Mouse (Mus musculus): ENCODE data around the gene 3830406C13Rik. TPM values are rescaled to one million over a fixed set of nuclear protein-coding genes. Genes with fewer than 3 reads are reported as not detected.
"Not testable (repeated sequence)": the region's sequence is repeated elsewhere in the genome, so short reads cannot be mapped to it uniquely, and the experiment has no call there.

3830406C13Rik gene
- 20.7 and 30.6 TPM in 2 replicates for polyA plus RNA-seq (2012; rRNA removed)

GRCm38 (mm10) chr14:12284141-12284912, at the start of gene 3830406C13Rik:
Gene 3830406C13Rik (plus strand): TSS chr14:12284173.
- H3K27ac ChIP-seq (ENCODE audit: control insufficient read depth, insufficient read depth, low read depth, low read length), result peak within 1 kb of the TSS; percentile 93
- H3K27me3 ChIP-seq (ENCODE audit: control insufficient read depth, insufficient read depth, low read length), result no peaks in the 10 kb centered on the region
- H3K36me3 ChIP-seq (ENCODE audit: control insufficient read depth, insufficient read depth, low read length), result no peaks in the 10 kb centered on the region
- H3K4me3 ChIP-seq (ENCODE audit: control insufficient read depth, low read depth, low read length), result peak within 1 kb of the TSS; percentile 98
- TF ChIP-seq CTCF (IDR thresholded peaks at IDR 0.05; ENCODE audit: control insufficient read depth, insufficient read depth, insufficient replicate concordance, low read depth, low read length) (no peak), POLR2A (IDR thresholded peaks at IDR 0.05; ENCODE audit: control insufficient read depth, low read depth, low read length) (peak; percentile 99)
- H3K4me1 ChIP-seq (ENCODE audit: control insufficient read depth, insufficient read depth, low read length), result no peaks in the 10 kb centered on the region

GRCm38 (mm10) chr14:12243726-12244125, 40.2 kb upstream of the 3830406C13Rik start:
- Histone ChIP-seq H3K4me1 (ENCODE audit: control insufficient read depth, insufficient read depth, low read length) (no peaks in the 10 kb centered on the region), H3K36me3 (ENCODE audit: control insufficient read depth, insufficient read depth, low read length) (no peaks in the 10 kb centered on the region), H3K27ac (ENCODE audit: control insufficient read depth, insufficient read depth, low read depth, low read length) (no peak overlapping the region), H3K27me3 (ENCODE audit: control insufficient read depth, insufficient read depth, low read length) (no peaks in the 10 kb centered on the region), H3K4me3 (ENCODE audit: control insufficient read depth, low read depth, low read length) (no peak overlapping the region)
- no peak for TF ChIP-seq POLR2A (IDR thresholded peaks at IDR 0.05; ENCODE audit: control insufficient read depth, low read depth, low read length)
- TF ChIP-seq CTCF (IDR thresholded peaks at IDR 0.05; ENCODE audit: control insufficient read depth, insufficient read depth, insufficient replicate concordance, low read depth, low read length), result no peak

DNA sequence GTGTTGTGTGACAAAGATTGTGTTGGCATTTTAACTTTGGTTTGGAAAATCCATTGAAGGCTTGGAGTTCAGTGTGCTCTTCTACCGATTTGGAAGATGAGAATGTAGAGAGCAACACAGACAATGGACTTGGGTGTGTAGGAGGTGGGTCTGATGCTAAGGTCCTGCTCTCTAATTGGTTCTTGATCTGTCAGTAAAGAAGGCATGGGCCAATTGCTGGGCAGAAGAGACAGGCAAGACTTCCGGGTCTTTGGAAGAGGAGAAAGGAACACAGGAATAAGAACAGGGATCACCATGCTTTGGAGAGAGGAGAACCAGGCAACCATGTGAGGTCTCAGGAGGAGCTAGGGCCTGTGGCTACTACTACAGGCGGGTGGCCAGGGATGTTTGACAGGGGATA, 7.9 kb upstream of the 3830406C13Rik start:
- TF ChIP-seq POLR2A (IDR thresholded peaks at IDR 0.05; ENCODE audit: control insufficient read depth, low read depth, low read length) (no peak), CTCF (IDR thresholded peaks at IDR 0.05; ENCODE audit: control insufficient read depth, insufficient read depth, insufficient replicate concordance, low read depth, low read length) (no peak)
- H3K4me1 ChIP-seq (ENCODE audit: control insufficient read depth, insufficient read depth, low read length), result no peaks in the 10 kb centered on the region
- no peak overlapping the region for H3K27ac ChIP-seq (ENCODE audit: control insufficient read depth, insufficient read depth, low read depth, low read length)
- H3K36me3 ChIP-seq (ENCODE audit: control insufficient read depth, insufficient read depth, low read length), result no peaks in the 10 kb centered on the region
- no peak overlapping the region for H3K4me3 ChIP-seq (ENCODE audit: control insufficient read depth, low read depth, low read length)
- no peaks in the 10 kb centered on the region for H3K27me3 ChIP-seq (ENCODE audit: control insufficient read depth, insufficient read depth, low read length)

- H3K4me1 ChIP-seq (ENCODE audit: control insufficient read depth, insufficient read depth, low read length), result no peaks in the 10 kb centered on the region
- peak within 1 kb of the TSS; percentile 93 for H3K27ac ChIP-seq (ENCODE audit: control insufficient read depth, insufficient read depth, low read depth, low read length)
- TF ChIP-seq CTCF (IDR thresholded peaks at IDR 0.05; ENCODE audit: control insufficient read depth, insufficient read depth, insufficient replicate concordance, low read depth, low read length) (no peak), POLR2A (IDR thresholded peaks at IDR 0.05; ENCODE audit: control insufficient read depth, low read depth, low read length) (no peak)
- H3K4me3 ChIP-seq (ENCODE audit: control insufficient read depth, low read depth, low read length), result peak within 1 kb of the TSS; percentile 98
- no peaks in the 10 kb centered on the region for H3K27me3 ChIP-seq (ENCODE audit: control insufficient read depth, insufficient read depth, low read length)
- H3K36me3 ChIP-seq (ENCODE audit: control insufficient read depth, insufficient read depth, low read length), result no peaks in the 10 kb centered on the region
These were observed 332 bp upstream of the 3830406C13Rik start, which contains the start of gene Gm49355 for GRCm38 (mm10) chr14:12283641-12284040. Gene Gm49355 (plus strand): TSS chr14:12283976.

DNA sequence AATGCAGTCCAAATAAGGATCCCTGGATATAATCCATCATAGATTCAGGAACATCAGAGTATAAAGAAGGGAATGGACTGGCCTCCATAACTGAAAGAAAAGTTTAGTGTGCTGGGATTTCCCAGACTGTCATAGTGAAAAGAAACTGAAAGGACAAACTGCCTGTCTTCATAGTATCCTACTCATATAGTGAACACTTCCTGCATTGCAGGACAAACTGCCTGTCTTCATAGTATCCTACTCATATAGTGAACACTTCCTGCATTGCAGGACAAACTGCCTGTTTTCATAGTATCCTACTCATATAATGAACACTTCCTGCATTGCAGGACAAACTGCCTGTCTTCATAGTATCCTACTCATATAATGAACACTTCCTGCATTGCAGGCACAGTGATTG, 5.8 kb downstream of the 3830406C13Rik start:
- not testable (repeated sequence) for H3K4me3 ChIP-seq (ENCODE audit: control insufficient read depth, low read depth, low read length); H3K27me3 ChIP-seq (ENCODE audit: control insufficient read depth, insufficient read depth, low read length); H3K36me3 ChIP-seq (ENCODE audit: control insufficient read depth, insufficient read depth, low read length); H3K4me1 ChIP-seq (ENCODE audit: control insufficient read depth, insufficient read depth, low read length); H3K27ac ChIP-seq (ENCODE audit: control insufficient read depth, insufficient read depth, low read depth, low read length)

GRCm38 (mm10) chr14:12296391-12296790, 12.4 kb downstream of the 3830406C13Rik start:
- H3K27ac ChIP-seq (ENCODE audit: control insufficient read depth, insufficient read depth, low read depth, low read length), result no peak overlapping the region
- H3K4me1 ChIP-seq (ENCODE audit: control insufficient read depth, insufficient read depth, low read length), result no peaks in the 10 kb centered on the region; the same call in 1 of the 2 replicates
- no peak overlapping the region for H3K4me3 ChIP-seq (ENCODE audit: control insufficient read depth, low read depth, low read length)
- H3K36me3 ChIP-seq (ENCODE audit: control insufficient read depth, insufficient read depth, low read length), result peaks cover 1% of the 10 kb centered on the region
- H3K27me3 ChIP-seq (ENCODE audit: control insufficient read depth, insufficient read depth, low read length), result no peaks in the 10 kb centered on the region
- TF ChIP-seq POLR2A (IDR thresholded peaks at IDR 0.05; ENCODE audit: control insufficient read depth, low read depth, low read length), result no peak
- no peak for TF ChIP-seq CTCF (IDR thresholded peaks at IDR 0.05; ENCODE audit: control insufficient read depth, insufficient read depth, insufficient replicate concordance, low read depth, low read length)

DNA sequence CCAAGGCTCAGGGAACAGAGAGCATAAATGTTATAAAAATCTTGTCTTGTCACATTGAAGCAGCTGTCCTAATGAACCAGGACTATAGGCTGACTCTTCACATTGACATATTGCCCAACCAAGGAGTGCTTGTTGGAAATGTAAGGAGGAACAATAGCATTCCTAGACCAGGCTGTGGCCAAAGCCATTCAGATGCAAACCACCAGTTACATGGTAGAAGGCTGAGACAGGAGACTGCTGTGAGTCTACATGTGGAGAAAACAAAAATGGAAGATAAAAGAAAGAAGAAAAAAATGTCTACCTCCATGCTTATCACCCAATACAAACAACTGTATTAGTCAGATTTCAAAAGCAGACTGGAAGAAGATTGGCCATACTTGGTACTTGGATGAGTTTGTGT, 15.2 kb downstream of the 3830406C13Rik start:
- TF ChIP-seq CTCF (IDR thresholded peaks at IDR 0.05; ENCODE audit: control insufficient read depth, insufficient read depth, insufficient replicate concordance, low read depth, low read length), result no peak
- no peak for TF ChIP-seq POLR2A (IDR thresholded peaks at IDR 0.05; ENCODE audit: control insufficient read depth, low read depth, low read length)
- Histone ChIP-seq H3K27ac (ENCODE audit: control insufficient read depth, insufficient read depth, low read depth, low read length) (no peak overlapping the region), H3K36me3 (ENCODE audit: control insufficient read depth, insufficient read depth, low read length) (no peaks in the 10 kb centered on the region; the same call in 1 of the 2 replicates), H3K4me1 (ENCODE audit: control insufficient read depth, insufficient read depth, low read length) (no peaks in the 10 kb centered on the region), H3K4me3 (ENCODE audit: control insufficient read depth, low read depth, low read length) (no peak overlapping the region), H3K27me3 (ENCODE audit: control insufficient read depth, insufficient read depth, low read length) (no peaks in the 10 kb centered on the region)

Measured in testis, adult 2 months (tissue).